Mouse (Mus musculus): ENCODE results near the gene P2rx4.

The P2rx4 gene

DNA sequence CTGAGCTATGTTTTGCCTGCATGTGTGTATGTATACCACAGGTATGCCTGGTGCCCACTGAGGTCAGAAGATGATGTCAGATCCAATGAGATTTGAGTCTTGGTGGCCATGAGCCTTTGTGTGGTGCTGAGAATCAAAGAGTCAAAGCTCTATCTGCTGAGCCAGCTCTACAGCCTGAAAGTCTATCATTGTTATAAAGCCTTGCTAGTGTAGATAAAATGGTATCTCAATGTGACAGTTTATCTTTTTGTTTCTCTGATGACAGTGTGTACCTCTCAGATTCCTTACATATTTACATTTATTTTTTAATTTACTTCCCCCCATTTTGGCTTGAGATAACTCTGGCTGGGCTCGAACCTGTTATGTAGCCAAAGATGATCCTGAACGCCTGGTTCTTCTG is 3.8 kb upstream of the P2rx4 start:
- no peak for DNase-seq (ENCODE audit: low spot score)

DNA sequence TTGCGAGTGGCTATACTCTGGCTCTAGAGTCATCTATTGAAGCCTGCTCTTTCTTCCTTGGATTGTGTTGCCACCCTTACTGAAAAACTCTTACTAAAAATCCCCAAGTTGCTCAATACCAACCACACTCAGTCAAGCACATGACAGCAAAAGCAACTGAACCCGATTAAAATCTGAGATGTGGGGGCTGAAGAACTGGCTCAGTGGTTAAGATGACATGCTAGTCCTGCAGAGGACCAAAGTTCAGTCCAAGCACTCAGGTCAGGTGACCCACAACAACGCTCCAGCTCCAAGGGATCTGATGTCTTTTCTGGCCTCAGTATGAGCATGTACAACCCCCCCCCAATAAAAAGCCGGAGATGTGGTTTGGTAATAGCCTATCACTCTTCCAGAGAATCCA is 2.8 kb upstream of the P2rx4 start:
- DNase-seq (ENCODE audit: low spot score) = no peak

- DNase-seq (ENCODE audit: low spot score) = no peak
Measured at GRCm38 (mm10) chr5:122705174-122705573, 2.2 kb upstream of the P2rx4 start.

GRCm38 (mm10) chr5:122706917-122707275 is 448 bp upstream of the P2rx4 start:
- no peak for DNase-seq (ENCODE audit: low spot score)

DNA sequence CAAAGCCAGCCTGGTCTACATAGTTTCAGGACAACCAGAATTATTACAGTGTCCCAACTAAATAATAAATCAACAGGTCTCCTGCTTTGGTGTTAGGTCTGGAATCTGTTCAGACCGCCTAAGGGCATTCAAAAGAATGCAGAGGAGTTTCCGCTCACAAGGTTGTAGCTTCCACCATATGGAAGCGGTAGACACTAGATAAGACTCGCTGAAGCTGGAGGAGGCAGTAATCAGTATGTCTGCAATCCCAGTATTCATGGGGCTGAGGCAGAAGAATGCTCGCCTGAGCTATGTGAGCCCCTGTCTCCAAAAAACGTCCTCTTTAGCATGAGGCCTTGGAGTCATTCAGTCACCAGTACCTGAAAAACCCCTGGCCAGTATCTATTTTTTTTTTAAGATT is 1.5 kb downstream of the P2rx4 start:
- no peak for DNase-seq (ENCODE audit: low spot score)

DNA sequence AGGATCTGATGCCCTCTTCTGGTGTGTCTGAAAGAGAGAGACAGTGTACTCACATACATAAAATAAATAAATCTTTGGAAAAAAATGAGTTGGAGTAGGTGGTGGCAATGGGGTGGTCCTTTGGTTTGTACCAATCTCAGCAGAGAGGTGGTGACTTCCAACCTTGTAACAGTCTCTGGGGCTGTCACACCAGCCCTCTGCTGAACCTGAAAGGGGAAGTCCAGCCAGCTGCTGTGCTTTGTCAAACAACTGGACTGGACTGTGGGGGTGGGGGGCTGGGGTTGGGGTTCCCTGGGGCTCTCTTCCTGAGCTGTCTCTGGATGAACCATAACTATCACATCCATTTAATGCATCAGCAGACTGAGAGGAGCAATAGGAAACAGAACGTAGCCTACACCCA is 8.4 kb downstream of the P2rx4 start:
- DNase-seq (ENCODE audit: low spot score) = no peak

GRCm38 (mm10) chr5:122716793-122717192 is 9.4 kb downstream of the P2rx4 start:
- DNase-seq (ENCODE audit: low spot score) = no peak

DNA sequence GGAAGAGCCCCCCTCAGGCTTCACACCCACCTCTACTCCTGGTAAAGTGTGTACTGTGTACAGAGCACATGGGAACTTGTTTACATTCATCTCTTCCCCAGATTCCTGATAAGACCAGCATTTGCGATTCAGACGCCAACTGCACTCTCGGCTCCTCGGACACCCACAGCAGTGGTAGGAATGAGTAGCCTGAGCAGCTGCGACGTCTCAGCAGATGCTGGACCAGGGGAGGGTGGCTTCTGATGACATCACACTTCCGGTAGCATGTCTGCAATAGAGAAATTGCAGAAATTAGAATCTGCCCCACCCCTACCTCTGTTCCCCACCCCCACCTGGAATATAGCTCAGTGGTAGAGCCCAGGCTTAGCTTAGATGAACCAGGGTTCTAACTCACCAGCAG is 11.1 kb downstream of the P2rx4 start:
- DNase-seq (ENCODE audit: low spot score) = no peak

- no peak for DNase-seq (ENCODE audit: low spot score)
Measured at GRCm38 (mm10) chr5:122719168-122719567, 11.8 kb downstream of the P2rx4 start.

- no peak for DNase-seq (ENCODE audit: low spot score)
Measured at GRCm38 (mm10) chr5:122725453-122725852, 18.1 kb downstream of the P2rx4 start.

- peak; percentile 36 for DNase-seq (ENCODE audit: low spot score)
Measured at GRCm38 (mm10) chr5:122726068-122726467, 18.7 kb downstream of the P2rx4 start.

DNA sequence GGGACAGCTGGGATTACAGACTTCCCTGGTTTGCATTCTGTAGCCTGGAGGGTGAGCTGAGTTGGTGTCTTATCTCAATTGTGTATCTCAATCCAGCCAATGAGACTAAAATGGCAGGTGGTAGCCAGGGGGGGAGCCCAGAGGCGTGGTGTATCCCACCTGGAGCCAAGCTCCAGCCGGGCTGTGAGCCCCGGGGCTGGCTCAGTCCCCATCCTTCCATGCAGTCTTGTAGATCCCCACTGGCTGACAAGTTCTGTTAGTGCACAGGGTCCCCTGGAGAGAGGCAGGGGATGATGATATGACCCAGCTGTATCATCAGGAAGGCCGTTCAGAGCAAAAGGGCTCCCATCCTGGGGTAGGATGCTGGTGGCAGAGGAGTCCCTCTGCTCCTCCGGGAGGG is 19.3 kb downstream of the P2rx4 start:
- DNase-seq (ENCODE audit: low spot score) = no peak

DNA sequence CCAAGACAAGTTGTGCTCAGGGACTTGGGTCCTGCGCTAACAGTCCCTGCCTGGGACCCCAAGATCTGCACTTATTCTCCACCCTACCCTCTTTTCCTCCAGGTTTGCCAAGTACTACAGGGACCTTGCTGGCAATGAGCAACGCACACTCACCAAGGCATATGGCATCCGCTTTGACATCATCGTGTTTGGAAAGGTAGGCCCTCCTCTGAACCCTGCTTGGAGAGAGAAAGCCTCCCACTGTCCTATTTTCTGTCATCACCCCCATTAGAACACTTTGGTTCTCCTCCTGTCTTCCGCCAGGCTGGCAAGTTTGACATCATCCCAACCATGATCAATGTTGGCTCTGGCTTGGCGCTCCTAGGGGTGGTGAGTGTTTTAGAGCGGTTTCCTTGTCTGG is 19.8 kb downstream of the P2rx4 start:
- DNase-seq (ENCODE audit: low spot score) = no peak

DNA sequence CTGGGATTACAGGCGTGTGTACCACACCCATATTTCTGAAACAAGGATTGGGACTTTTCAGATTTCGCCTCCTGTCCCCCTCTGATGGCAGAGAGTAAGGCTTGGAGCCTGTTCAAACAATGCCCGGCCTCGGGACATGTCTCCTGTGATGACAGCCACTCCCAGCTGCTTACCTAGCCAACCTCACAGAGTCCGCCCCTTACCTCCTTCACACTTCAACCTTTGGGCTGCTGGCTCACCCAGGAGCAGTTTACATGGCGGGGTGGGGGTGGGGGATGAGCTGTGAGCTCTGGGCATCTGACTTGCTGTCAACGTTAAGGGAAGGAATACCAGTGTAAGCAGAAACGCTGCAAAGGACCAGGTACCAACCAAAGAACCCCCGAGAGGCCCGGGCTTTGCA is 23.4 kb downstream of the P2rx4 start:
- DNase-seq (ENCODE audit: low spot score) = no peak

DNA sequence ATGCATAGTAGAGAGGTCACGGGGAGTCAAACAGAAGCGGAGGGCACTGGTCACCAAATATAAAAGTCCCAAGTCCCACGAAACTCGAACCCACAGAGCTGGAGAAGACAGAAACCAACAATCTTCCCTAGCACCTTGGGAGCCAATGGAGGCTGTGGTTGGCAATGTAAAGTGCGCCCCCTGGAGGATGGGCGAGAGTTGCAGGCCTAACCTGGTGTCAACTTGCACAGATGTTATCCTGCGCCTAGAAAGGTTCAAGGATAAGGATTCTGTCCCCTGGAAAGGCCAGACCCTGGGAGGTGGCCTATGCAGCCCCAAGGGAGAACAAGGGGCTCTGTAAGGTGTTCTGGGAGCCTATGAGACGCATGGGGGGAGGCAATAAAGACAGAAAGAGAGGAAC is 24.0 kb downstream of the P2rx4 start:
- peak; percentile 19 for DNase-seq (ENCODE audit: low spot score)

- no peak for DNase-seq (ENCODE audit: low spot score)
Measured at GRCm38 (mm10) chr5:122731991-122732673, 24.8 kb downstream of the P2rx4 start.

GRCm38 (mm10) chr5:122733881-122734280 is 26.5 kb downstream of the P2rx4 start:
- no peak for DNase-seq (ENCODE audit: low spot score)

- DNase-seq (ENCODE audit: low spot score) = no peak
Measured at GRCm38 (mm10) chr5:122735853-122736252, 28.5 kb downstream of the P2rx4 start.

- DNase-seq (ENCODE audit: low spot score) = no peak
Measured at GRCm38 (mm10) chr5:122736761-122737160, 29.4 kb downstream of the P2rx4 start.

DNA sequence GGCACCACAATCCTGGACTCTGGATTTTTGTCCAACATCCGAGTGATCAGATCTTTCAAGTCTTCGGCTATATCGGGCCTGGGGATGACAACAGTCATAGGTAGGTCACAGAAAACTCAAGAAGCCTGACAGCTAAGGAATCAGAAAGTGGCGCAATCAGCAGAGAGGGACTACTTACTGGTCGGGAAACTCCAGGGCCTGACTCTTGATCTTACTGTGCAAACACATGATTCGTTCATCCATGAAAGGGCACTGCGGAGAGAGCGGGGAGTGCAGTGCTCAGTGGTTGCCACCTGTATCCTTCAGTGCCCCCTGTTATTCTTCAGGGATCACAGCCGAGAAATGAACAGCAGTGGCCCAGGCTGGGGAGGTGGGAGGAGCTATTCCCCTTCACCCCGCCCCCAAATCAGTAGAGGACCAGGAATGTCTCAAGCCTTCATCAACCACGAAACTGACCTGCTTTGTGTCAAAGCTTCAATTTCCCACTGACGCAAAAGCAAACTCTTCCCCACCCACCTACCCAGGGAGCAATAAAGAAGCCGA is 36.6 kb downstream of the P2rx4 start:
- no peak for DNase-seq (ENCODE audit: low spot score)

GRCm38 (mm10) chr5:122747950-122748349 is 40.6 kb downstream of the P2rx4 start:
- DNase-seq (ENCODE audit: low spot score) = no peak

GRCm38 (mm10) chr5:122754477-122754876 is 47.1 kb downstream of the P2rx4 start:
- no peak for DNase-seq (ENCODE audit: low spot score)

DNA sequence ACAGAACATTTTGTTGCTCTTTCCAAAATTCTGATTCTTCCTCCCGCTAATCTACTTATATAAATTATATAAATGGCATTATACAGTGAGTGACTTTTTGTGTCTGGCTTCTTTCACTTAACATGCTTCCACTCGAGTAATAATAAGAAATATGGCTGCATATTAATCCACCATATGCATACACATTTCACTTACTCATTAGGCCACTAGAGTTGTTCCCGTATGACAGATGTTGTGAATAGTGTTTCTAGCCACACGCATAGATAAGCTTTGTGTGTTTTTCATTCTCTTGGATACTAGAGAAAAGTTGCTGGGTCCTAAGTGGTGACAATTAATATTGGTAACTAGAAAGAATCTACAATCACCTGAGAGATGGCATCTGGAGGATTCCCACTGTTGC is 48.3 kb downstream of the P2rx4 start:
- no peak for DNase-seq (ENCODE audit: low spot score)

- no peak for DNase-seq (ENCODE audit: low spot score)
Measured at GRCm38 (mm10) chr5:122756144-122756543, 48.8 kb downstream of the P2rx4 start.
